Mouse (Mus musculus): ENCODE measurements around the gene Fcamr.

The Fcamr gene

DNA sequence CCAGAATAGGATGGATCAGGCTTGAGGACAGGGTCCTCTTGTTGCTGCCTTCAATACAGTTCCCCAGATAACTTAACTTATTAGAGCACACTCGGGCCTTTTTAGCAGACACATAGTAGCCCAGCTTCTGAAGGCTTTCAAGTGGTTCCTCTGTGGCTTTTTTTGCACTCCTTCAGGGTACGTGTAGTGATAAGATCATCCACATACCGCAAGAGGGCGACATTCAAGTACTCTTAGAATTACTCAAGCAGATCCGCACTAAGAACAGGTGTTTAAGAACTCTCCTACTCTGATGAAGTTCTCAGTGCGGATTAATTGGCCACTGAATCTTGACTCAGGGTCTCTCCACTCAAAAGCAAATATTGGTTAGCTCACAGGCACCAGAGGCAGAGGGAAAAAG, 37.6 kb downstream of the Fcamr start:
- in situ Hi-C loops (cut with MboI; ENCODE audit: low pct_unique_long_range_greater_than_20kb in 1 of 2, low sequenced_read_pairs in 2 of 2, unreplicated experiment in 1 of 2) = no loop called here

DNA sequence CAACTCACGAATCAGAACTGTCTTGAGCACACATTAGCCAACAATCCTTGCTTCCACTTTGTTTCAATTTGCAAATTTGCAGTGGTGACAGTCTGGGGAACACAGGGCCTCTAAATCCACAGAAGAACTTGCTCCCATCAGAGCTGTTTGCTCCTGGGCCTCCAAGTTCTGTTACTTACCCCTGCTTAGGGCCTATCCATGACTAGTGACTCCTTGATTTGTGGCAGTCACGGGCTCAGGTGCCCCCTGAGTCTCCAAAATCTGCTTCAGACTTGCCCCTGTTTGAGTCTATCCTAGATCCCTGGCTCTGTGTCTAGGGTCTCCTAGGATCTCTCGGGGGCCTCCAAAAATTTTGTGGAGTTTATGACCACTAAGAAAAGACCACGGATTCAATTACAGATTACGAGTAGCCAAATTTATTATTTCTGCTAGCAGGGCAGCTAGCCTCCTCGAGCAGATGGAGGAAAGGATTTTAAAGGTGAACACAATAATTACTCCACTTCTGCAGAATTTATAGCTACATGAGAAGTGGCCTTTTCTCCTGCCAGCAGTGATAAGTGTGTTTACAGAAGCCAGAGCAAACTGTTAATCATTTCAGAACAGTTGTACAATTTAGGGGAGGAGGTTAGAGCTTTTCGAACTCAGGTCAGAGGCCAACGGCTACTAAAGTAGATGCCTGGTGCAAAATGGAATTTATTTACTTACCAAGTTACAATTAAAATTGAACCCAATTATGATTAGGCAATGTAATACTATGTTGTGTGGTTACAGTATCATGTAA, 40.1 kb downstream of the Fcamr start:
- in situ Hi-C loops (cut with MboI; ENCODE audit: low pct_unique_long_range_greater_than_20kb in 1 of 2, low sequenced_read_pairs in 2 of 2, unreplicated experiment in 1 of 2) = no loop called here

DNA sequence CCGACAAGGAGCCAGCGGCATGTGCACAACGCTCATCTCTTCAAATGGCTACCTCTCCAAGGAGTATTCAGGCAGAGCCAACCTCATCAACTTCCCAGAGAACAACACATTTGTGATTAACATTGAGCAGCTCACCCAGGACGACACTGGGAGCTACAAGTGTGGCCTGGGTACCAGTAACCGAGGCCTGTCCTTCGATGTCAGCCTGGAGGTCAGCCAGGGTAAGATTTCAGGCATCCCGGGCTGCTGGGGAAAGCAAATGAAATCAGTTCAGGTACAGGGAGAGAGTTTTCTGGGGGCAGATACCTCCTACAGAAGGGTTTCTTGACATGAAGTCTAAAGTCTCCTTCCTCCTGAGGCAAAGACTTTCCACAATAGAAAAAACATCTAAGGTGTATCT, 40.9 kb downstream of the Fcamr start:
- in situ Hi-C loops (cut with MboI; ENCODE audit: low pct_unique_long_range_greater_than_20kb in 1 of 2, low sequenced_read_pairs in 2 of 2, unreplicated experiment in 1 of 2) = no loop called here

DNA sequence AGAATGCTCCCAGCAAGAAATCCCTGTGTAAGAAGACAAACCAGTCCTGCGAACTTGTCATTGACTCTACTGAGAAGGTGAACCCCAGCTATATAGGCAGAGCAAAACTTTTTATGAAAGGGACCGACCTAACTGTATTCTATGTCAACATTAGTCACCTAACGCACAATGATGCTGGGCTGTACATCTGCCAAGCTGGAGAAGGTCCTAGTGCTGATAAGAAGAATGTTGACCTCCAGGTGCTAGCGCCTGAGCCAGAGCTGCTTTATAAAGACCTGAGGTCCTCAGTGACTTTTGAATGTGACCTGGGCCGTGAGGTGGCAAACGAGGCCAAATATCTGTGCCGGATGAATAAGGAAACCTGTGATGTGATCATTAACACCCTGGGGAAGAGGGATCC, 43.8 kb downstream of the Fcamr start:
- in situ Hi-C loops (cut with MboI; ENCODE audit: low pct_unique_long_range_greater_than_20kb in 1 of 2, low sequenced_read_pairs in 2 of 2, unreplicated experiment in 1 of 2) = no loop called here

DNA sequence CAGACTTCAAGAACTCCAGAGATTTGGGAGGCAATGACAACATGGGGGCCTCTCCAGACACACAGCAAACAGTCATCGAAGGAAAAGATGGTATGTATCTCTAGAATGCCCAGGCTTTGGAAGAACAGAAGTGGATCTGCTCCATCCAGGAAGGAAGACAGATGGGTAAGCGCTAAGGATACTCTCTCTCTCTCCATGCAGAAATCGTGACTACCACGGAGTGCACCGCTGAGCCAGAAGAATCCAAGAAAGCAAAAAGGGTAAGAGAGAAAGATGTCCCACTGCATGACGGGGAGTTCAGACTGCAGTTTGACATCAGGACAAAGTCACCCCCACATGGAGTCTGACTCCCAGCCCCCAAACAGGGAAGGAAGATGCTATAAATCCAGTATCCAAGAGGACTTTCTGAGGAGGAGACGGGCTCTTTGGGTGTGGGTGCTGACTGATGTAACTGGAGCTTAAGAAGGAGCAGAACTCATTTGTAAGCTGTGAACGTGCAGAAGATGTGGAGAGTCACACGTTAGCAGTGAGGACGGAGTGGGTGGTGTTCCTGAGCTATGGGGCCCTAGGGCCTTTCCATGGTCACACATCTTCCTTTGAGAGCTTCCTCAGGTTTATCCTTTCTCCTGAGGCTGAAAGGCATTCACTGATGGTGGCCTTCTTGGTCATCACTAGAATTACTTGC, 49.0 kb downstream of the Fcamr start:
- in situ Hi-C loops (cut with MboI; ENCODE audit: low pct_unique_long_range_greater_than_20kb in 1 of 2, low sequenced_read_pairs in 2 of 2, unreplicated experiment in 1 of 2) = no loop called here

DNA sequence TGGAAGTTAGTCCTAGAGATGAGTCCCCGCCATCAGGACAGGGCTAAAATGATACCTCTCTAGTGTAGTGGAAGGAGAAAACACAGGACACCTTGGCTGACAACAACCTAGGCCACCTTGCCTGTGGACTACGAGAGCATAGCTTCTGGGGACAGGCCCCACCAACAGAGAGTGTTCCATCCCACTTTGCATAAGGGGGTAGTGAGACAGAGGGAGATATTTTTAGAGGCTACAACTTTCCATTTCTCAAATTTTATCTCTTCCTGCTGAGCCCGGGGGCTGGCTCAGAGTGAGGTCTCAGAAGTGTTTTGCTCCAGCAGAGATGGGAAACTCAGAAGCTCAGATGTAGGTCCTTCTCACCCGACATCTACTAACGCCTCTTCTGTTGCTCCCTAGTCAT, 49.7 kb downstream of the Fcamr start:
- in situ Hi-C loops (cut with MboI; ENCODE audit: low pct_unique_long_range_greater_than_20kb in 1 of 2, low sequenced_read_pairs in 2 of 2, unreplicated experiment in 1 of 2) = no loop called here

DNA sequence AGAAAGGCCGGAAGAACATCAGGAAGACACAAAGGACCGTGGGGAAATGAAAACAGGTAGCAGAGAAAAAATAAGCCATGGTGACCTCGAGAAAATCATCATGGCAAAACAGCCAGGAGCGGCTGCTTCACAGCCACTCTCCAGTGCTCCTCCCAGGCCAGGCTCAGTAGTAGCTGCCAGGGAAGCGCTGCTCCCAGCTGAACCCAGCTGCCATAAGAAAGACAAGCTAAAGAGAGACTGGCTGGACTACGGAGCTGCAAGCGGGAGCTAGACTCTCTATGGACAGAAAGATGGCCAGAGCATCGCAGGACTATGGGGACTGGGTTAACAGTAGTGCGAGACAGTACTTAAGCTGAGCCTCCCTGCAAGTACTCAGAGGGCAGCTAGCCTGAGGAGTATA, 54.1 kb downstream of the Fcamr start:
- in situ Hi-C loops (cut with MboI; ENCODE audit: low pct_unique_long_range_greater_than_20kb in 1 of 2, low sequenced_read_pairs in 2 of 2, unreplicated experiment in 1 of 2) = no loop called here

DNA sequence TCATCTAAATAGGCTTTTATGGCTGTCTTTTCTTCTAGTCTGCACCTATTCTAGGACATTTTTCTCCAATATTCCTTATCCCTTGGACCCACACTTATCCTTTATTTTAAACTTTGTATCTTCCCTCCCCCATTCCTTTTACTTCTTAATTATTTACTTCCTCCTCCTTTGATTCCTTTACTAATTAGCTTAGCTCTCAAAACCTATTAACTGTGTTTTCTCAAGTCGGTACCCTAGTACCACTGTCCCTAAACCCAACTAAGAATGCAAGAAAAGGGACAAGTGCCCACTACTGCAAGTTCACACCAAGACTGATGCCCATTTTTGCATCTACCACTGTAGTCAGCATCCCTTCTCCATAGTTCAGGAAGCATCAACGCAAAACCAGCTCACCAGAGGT, 55.0 kb downstream of the Fcamr start:
- in situ Hi-C loops (cut with MboI; ENCODE audit: low pct_unique_long_range_greater_than_20kb in 1 of 2, low sequenced_read_pairs in 2 of 2, unreplicated experiment in 1 of 2) = no loop called here

DNA sequence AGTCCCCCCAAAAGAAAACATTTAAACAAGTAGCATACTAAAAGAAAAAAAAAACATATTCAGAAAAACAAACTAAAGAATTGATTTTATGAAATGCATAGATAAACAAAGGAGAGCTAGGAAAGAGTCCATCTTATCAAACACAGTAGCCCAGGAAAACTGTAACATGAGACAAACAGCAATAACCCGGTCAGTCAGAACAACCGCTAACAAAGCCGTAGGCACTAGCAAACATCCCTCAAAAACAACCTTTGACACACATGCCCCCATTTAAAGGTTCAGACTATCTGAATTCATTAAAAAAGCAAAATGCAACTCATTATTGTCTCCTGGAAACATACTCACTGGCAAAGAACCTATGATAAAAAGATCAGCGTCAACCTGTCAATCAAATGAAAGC, 56.8 kb downstream of the Fcamr start:
- in situ Hi-C loops (cut with MboI; ENCODE audit: low pct_unique_long_range_greater_than_20kb in 1 of 2, low sequenced_read_pairs in 2 of 2, unreplicated experiment in 1 of 2) = no loop called here

DNA sequence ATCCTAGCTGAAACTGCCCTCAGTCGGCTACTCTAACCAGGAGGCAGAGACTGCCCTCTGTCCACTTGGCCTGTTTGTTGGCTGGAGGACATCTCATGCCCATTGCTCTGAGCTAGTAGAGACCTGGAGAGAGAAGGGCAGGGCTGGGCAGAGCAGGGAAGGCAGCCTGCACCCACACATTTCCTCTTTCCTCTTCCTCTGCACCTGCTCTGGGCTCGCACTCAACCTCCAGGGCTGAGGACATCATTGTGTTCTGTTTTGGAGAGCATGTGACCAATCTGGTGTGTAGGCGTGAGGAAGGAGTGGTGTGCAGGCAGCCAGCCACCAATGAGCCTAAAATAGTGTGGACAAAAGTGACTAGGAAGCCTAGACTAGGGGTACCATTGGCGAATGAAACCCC, 63.5 kb downstream of the Fcamr start:
- in situ Hi-C loops (cut with MboI; ENCODE audit: low pct_unique_long_range_greater_than_20kb in 1 of 2, low sequenced_read_pairs in 2 of 2, unreplicated experiment in 1 of 2) = no loop called here
